Mouse (Mus musculus) heart, postnatal 4 days (tissue): ENCODE data around the gene Slc15a1. TPM values are rescaled to one million over a fixed set of nuclear protein-coding genes. Genes with fewer than 3 reads are reported as not detected.

Experiments used
- total RNA-seq, 2 experiments: library from RNA; stranded (reverse); gene quantifications; 2 replicates each; pipeline ENCODE4 v1.2.3; 2021

Slc15a1 gene
- total RNA-seq, 2 experiments from 2014 or later = 0.12 TPM; not detected in 1

Other genes with a start within 250 kb of the Slc15a1 start
- 10 to 100 TPM; 84.8 to 93.5 TPM for gene Stk24, start 125.2 kb downstream of the Slc15a1 start, total RNA-seq